Mouse (Mus musculus) T-helper 17 cell (primary cell): ENCODE measurements around the gene 6030468B19Rik.

Source experiments
- in situ Hi-C, 2 experiments: fragments of 300-600 bp; cut with MboI, MseI; formaldehyde crosslinking; loops; 1 replicate in 1 of 2; 2 replicates in 1 of 2; pipeline ENCODE4 v1.15.1; 2025; ENCODE audit warnings: high pct_unique_total_duplicates in 2 of 2

The 6030468B19Rik gene

DNA sequence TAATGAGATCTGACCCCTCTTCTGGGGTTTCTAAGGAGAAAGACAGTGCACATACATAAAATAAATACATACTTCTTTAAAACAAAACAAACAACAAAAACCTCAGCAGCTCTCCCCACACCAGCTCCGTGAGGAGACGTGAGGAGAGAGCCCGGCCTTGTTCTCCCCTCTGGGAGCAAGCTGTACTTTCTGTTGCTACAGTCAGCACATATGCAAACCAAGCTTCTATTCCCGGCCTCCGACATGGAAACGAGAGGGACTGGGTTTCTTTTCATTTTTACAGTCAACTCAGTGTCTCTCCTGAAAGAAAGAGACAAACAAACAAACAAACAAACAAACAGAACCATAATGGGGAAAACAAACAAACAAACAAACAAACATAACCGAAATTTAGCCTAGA lies 2.6 kb downstream of the 6030468B19Rik start:
- in situ Hi-C loops = no loop called here

DNA sequence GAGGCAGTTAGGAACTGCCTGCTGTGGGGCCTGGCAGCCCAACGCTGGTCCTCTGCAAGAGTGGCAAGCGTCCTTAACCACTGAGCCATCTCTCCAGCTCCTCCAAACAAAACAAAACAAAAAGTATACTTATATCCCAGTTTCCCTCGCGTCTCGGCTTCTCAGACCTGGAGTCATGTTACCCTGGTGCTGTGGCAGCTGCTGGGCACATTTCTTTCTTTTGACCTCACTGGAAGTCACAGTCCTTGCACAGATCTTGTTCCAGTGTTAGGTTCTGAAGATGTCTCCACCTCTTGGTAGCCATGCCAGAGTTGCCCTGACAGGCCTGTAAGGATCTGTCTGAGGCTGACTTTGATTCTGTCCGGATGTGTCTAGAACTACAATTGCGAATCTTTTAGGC lies 4.2 kb downstream of the 6030468B19Rik start:
- in situ Hi-C loops = no loop called here

DNA sequence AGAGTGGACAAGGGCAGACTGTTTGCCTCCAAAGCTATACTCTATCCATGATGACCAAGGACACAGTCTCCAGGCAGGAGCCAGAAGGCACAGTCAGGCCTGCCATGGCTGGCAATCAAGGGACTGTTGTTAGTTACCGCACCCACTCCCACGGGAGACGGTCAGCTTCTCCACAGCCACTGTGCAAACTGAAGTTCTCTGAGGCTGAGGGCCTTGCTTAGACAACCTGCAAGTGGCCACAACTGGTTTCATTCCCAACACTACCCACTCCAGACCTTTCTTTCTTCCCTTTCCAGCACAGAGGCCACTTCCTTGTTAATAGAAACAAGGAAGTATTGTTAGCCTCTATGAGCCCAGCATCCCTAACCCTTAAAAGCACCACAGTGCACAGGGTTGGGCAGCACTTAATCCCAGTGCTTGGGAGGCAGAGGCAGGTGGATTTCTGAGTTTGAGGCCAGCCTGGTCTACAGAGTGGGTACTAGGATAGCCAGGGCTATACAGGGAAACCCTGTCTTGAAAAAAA lies 5.8 kb downstream of the 6030468B19Rik start:
- in situ Hi-C loops = no loop called here

DNA sequence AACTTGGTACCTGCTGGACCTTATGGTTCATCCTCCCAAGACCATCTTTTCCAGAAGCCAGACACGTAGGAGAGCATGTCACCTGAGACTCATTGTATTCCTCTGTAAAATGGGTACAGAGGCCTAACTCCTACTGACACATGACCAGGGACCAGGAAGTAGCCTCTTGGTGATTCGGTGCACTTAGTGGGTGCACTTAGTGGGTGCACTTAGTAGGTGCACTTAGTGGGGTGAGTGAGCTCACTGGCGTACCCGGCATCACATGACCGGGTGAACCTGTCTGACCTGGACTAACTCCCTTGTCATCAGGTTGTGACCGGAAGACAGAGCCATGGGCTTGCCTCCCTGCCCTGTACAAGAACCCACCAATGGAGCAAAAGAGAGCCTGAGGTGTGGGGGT lies 9.3 kb downstream of the 6030468B19Rik start:
- in situ Hi-C loops = no loop called here

DNA sequence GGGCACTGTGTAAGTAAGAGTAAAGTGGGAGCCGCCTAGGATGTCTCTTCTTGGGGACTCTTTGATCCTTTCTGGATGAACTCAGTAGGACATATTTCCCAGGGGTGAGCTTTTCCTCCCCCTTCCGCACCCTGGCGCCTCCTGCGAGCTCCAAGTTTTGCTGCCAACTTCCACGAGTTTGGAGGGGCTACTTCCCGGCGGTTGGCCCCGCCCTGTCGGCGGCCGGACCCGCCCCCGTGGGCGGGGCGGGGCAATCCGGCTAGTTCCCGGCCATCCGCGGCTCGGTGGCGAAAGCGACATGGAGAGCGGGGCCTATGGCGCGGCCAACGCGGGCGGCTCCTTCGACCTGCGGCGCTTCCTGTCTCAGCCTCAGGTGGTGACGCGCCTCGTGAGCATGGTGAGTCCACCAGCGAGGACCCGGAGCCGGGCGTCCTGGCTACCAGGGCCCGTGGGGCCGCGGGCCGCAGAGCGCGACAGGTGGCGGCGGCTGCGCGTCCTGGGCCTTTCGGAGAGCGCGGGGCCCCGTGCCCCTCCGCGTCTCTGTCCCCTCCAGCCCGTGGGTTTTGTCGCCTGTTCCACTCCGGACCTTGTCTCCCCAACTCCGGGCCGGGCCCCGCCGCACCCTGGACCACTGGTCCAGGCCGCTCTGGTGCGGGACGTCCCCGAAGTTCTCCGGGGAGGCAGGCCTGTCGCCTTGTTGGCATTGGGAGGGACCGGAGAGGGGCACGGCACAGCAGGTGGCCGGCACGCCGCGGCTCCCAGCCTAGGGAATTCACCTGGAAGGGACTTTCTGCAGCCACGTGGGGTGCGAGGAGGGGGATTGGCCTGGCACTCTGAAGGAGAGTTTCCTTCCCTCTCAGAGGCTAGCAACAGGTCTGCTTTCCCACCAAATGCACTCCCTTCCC lies 12.2 kb downstream of the 6030468B19Rik start, which contains the start of the genes Gm20708 and Syngr2:
TSS of gene Gm20708 (plus strand) at position 262 of the 905 bp plus-strand sequence.
TSS of gene Syngr2 (plus strand) at position 262 of the 905 bp plus-strand sequence.
- in situ Hi-C loops = loop anchor here in 1 of 2 experiments (10.0 kb wide), 1 partner anchor 405 kb away; no protein-coding TSS in a partner anchor

DNA sequence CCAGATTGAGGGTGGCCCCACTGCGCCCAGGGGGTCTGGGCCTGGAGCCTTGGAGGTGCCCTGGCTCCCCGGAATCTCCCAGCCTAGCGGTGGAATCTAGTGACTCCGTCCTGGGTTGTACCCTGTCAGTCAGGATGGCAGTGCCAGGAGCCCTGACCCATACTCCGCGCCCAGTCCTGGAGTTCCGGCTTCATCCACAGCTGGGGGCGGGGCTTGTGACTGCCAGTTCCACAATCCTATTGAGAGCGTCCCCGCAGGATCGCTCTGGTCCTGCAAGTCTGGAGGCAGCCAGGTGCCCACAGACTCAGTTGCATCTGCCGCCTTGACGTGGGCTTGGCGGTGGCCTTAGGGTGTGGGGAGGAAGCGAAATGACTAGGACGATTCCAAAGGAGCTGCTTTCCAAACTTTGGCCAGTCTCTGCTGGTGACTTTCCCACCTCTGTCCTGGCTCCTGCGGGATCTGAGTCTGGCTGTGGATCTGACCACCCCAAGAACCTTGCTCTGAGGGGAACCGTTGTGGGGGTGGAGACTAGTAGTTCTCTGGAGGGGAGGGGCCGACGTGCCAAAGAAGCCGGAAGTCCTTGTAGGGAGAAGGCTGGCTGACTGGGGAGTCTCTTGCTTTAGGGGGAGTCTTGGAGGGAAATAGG lies 13.1 kb downstream of the 6030468B19Rik start:
- in situ Hi-C loops = loop anchor here in 1 of 2 experiments (10.0 kb wide), 1 partner anchor 406 kb away; no protein-coding TSS in a partner anchor

DNA sequence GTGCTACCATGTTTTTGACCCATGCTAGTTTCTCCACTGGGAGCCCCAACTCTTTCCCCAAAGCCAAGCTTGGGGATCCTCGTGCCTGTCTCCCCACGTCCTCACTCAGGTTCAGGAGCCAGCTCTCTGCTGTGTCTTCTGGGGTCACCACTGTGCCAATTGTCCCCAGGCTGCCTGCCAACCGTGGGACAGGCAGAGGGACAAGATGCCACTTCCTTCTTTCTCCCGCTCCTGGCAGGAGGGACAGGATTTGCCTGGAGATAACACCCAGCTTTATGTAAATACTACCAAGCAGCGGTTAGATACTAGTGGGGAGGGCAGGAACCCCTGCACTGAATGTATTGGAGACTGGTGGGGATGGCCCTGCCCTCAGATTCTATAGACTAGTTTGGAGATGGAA lies 16.4 kb downstream of the 6030468B19Rik start:
- in situ Hi-C loops = loop anchor here in 1 of 2 experiments (10.0 kb wide), 1 partner anchor 409 kb away; no protein-coding TSS in a partner anchor

DNA sequence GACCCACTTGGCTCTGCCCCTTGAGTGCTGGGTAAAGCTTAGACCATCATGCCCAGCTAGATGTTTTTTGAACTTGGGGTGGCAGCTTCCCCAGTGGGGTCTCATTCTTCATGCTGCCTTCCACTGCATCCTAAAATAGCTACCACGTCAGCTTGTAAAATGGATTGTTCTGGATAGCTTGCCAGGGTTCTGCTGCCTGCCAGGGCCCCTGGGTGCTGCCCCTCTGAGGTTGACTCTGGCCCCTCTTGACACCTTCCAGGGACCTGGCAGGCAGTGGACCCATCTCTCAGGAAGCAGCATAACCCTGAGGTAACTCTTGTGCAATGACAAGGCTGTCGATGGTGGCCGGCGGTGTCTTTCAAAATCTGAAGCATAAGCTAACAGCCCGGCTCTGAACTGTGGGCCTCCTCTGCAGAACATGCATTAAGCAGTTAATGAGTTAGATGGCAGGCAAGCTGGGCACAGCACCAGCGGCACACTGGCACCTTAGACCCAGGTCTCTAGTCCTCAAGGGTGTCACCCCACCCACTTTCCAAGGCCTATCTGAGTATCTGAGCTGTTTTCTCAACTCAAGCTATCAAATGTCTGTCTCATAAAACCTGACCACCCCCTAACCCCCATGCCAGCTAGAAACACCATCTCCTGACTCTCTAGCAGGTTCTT lies 17.4 kb downstream of the 6030468B19Rik start:
- in situ Hi-C loops = loop anchor here in 1 of 2 experiments (10.0 kb wide), 1 partner anchor 410 kb away; no protein-coding TSS in a partner anchor

DNA sequence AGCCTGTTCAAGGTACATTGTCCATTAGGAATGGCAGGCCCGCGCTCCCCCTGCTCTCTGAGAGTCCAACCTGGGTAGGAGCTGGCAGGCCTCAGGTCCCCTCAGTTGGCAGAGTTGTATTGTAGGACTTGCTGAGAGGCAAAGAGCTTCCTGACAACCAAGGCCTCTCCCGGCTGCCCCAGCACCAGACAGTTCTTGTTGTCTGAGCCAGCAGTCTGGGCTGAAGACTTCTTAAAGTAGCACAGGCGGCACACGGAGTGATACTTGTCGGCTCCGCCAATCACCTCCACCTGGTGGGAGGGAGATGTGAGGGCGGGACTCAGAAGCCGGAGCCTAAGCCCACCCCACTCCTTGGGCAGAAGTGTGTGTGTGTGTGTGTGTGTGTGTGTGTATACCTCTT lies 18.4 kb downstream of the 6030468B19Rik start:
- in situ Hi-C loops = loop anchor here in 1 of 2 experiments (10.0 kb wide), 1 partner anchor 411 kb away; no protein-coding TSS in a partner anchor

DNA sequence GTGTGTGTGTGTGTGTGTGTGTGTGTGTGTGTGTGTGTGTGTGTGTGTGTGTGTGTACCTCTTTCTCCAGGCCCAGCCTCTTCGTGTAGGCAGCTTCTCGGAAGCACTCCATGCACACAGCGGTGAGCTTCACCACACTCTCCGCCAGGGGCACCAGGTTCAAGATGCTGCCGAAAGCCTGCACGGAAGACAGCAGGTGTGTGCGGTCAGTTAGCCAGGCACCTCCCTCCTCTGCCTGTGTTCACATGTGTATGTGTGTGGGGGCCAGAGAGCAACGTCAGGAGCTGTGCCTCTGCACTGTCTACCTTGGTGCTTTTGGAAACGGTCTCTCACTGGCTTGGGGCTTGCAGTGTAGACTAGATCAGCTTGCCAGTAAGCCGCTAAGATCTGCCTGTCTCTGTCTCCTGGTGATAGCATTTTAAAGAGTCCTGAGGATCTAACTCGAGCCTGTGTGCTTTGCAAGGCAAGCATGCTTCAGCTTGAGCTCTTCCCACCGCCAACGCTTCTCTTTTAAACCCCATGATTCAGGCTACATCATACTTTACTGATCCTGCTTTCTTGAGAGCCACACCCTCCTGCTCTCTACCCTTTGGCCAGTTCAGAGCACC lies 19.0 kb downstream of the 6030468B19Rik start:
- in situ Hi-C loops = loop anchor here in 1 of 2 experiments (10.0 kb wide), 1 partner anchor 412 kb away; no protein-coding TSS in a partner anchor

DNA sequence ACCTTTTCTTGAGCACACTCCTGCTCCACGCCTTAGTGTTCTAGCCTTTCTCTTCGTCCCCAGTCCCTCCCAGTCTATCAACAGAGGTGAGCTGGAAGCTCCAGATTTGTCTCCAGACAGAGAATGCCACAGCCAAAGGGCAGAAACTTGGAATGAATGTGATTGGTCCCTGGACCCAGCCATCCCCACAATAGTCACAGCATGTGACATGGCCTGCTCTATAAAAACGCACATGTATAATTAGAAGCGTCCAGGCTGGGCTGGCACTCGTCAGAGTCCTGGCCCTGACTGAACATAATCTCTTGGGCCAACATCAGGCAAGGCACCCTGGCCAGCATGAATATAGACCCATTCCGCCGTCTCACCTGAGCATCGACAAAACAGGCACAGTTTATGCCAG lies 21.6 kb downstream of the 6030468B19Rik start:
- in situ Hi-C loops = loop anchor here in 1 of 2 experiments (10.0 kb wide), 1 partner anchor 414 kb away; no protein-coding TSS in a partner anchor

DNA sequence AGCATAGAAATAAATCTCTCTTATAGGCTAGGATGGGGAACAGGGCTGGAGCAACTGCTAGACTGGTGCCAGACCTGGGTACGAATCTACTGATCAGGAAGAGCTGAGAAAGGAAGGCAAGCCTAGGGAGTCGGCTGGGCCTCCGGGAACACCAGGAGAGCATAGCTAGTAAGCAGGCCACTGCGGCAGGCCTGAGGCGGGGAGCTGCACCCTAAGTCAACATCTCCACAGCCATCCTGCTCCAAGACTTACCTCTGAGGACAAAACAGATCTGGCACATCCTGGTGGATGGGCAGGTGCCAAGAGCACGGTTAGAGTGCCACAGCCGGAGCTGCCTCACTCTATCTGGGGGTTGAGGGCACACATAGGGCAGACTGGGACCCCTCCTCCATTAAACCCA lies 22.7 kb downstream of the 6030468B19Rik start:
- in situ Hi-C loops = loop anchor here (5.0 kb wide), 1 partner anchor 108 kb away; no protein-coding TSS in a partner anchor

DNA sequence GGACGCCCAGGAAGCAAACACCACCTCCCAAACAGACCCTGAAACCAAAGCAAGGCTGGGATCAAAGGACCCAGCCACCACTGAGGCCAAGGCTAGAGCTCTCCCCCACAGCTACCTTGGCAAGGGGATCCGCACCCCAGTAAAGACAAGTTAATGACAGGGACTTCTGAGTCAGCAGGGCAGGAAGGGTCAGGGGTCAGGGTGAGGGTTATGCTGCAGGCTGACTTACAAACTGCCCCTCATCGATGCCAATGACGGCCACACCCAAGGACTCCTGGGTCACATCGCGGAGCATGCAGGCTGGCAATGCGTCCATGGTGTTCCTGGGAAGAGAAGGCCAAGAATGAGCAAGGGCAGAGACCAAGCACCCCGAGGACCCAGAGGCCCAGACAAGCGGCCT lies 24.4 kb downstream of the 6030468B19Rik start:
- in situ Hi-C loops = loop anchor here (5.0 kb wide), 1 partner anchor 110 kb away; no protein-coding TSS in a partner anchor

DNA sequence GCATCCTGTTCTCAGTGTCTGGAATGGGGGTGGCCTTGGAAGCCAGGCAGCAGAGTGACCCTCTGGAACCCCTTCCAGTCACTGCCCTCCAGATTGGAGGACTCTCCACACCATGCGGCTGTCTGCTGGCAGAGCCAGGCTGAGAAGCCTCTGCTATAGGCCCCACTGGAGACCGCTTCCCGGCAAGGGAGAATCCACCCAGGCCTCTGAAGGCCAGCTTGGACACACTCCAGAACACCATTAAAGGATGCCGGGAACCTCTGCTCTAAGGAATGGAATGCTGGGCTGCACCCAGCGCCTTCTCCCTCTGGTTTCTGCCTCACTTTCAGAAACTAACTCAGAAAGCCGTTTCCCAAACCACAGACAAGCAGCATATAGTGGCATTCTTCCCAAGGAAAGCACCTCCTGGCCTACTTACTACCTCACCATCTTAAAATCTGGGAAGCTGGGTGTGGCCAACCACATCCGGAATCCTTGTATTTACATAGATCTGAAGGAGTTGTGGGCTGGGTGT lies 25.3 kb downstream of the 6030468B19Rik start:
- in situ Hi-C loops = loop anchor here (5.0 kb wide), 1 partner anchor 110 kb away; no protein-coding TSS in a partner anchor

DNA sequence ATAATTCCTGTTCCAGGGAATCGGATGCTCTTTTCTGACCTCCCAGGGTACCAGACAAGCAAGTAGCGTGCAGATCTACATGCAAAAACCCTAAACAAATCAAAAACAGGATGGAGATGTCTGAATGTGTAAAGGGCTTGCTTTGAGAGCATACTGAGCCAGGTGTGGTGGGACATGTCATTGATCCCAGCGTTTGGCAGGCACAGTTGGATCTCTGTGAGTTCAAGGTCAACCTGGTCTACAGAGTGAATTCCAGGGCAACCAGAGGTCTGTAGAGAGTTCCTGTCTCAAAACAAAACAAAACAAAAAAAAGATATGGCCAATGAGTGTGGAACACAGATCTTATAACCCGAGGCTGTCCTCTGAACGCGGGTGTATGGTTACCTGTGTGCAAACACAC lies 26.0 kb downstream of the 6030468B19Rik start:
- in situ Hi-C loops = loop anchor here (5.0 kb wide), 1 partner anchor 111 kb away; no protein-coding TSS in a partner anchor

DNA sequence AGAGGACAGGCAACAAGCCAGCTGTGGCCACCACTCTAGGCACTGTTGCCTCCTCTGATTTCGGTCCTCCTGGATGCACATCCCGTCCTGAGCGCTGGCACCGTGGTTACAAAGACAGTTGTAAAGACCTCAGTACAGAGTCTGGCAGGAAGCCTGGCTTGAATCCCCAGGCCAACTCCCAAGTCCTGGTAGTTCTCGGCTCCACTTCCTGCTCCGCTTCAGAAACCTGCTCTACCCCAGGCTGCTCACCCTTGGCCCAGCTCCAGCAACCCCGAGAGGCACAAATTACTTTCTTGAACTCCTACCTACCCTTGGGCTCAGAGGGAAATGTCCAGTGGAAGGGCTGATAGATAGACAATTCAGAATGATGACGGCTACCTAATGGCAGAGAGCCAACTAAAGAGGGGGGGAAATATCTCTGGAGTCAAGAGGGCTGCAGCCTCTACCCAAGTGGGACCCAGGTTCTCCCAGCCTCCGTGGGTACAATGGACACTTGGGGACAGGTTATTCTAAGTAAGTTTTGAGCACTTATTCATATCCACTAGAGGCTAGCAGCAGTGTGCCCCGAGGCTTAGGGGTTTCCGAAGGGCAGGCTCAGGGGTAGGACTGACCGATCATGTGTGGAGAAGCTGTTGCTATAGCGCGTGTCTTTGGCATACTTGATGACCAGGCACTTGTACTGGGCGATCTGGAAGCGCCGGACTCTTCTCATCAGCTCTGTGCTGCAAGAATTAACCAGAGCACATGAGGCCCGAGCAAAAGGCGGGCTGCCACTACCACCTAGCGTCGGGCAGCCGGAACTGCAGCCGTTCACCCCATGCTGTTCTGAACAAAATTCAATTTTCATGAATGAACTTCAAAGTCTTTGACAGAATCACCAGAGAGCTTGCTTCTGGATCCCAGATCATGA lies 26.9 kb downstream of the 6030468B19Rik start:
- in situ Hi-C loops = loop anchor here (5.0 kb wide), 1 partner anchor 112 kb away; no protein-coding TSS in a partner anchor

DNA sequence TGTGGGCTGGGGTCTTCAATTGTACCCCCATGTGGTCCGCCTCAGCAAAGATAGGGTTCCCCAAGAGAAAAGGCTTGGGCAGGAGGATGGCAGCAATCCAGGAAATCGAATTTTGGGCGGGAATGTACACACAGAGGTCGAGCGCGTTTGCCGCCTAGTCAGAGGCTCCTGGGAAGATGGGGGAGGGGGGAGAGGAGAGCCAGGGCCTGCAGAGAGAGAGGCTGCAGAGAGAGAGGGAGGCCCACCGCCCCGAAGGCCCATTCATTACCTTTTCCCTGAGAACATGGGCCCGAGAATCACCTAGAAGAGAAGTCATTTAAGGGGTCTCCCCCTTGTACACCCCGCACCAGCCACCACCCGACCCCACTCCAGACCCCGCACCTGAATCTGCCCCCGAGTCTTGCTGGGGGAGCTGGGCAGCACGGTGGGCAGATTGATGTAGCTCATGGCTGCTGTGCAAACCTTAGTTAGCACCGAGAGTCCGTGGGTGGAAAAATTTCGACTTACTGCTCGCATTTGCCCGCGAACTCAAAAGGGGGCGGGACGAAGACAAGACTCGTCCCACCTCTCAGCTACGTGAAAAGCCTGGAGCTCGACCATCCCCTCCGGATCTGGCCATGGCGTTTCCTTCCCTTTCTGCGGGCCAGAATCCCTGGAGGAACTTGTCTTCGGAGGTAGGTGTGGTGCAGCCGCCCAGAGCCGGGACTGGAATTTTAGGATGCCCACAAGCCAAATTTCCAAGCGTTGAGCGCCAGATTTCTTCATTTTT lies 28.1 kb downstream of the 6030468B19Rik start, which contains the start of the genes Afmid and Tk1:
TSS of gene Afmid (plus strand) at position 592 of the 769 bp plus-strand sequence.
TSS of gene Tk1 (minus strand) at position 760 of the 769 bp plus-strand sequence.
- in situ Hi-C loops = no loop called here

DNA sequence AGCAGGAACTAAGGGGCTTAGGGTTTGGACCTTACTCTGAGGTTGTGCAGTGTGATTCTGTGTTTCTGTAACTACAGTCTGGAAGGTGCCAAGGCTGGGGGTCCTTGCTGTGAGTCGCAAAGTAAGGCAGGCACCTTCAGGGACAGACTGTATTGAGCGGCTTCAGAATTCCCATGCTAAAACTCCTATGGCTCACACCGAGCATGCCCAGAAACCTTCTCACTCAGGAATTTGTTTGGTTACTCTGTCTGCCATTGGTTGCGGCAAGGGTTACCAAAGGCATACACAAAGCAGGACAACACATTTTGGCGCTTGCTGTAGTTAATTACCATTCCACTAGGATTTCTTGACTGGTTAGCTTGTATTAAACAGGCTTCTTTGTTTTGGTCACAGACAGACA lies 28.7 kb downstream of the 6030468B19Rik start:
- in situ Hi-C loops = no loop called here
